Mouse (Mus musculus) mesoderm, embryonic 11.5 days (tissue): ENCODE measurements around the gene Gm28778.
A peak's percentile ranks its signal among the peaks of the same experiment; 100 is the strongest.
"Not testable (repeated sequence)": the region's sequence is repeated elsewhere in the genome, so short reads cannot be mapped to it uniquely, and the experiment has no call there.

Experiments
- DNase-seq: peaks from one replicate; pipeline ENCODE4 v3.0.0-alpha.2; 2012; ENCODE audit warnings: low read depth, low spot score

Gm28778 gene

GRCm38 (mm10) chr1:53296581-53297383 lies at the start of gene Gm28778, which contains the start of the genes Pms1 and Ormdl1:
Gene Gm28778 (plus strand): TSS chr1:53297111.
Gene Pms1 (minus strand): TSS chr1:53297018.
Gene Ormdl1 (plus strand): TSS chr1:53297095.
- DNase-seq = peak; percentile 97

GRCm38 (mm10) chr1:53264958-53265612 lies 31.8 kb upstream of the Gm28778 start:
- DNase-seq = not testable (repeated sequence)

GRCm38 (mm10) chr1:53269901-53270300 lies 27.0 kb upstream of the Gm28778 start:
- DNase-seq = no peak

- peak; percentile 10 for DNase-seq
Observed at GRCm38 (mm10) chr1:53272646-53273045, 24.3 kb upstream of the Gm28778 start.

GRCm38 (mm10) chr1:53291197-53291596 lies 5.7 kb upstream of the Gm28778 start:
- DNase-seq = no peak

- DNase-seq = no peak
Observed at GRCm38 (mm10) chr1:53300506-53300905, 3.6 kb downstream of the Gm28778 start.

GRCm38 (mm10) chr1:53312989-53313967 lies 16.4 kb downstream of the Gm28778 start, which contains the start of gene Osgepl1:
Gene Osgepl1 (plus strand): TSS chr1:53313624.
- peak; percentile 91 for DNase-seq

- no peak for DNase-seq
Observed at GRCm38 (mm10) chr1:53321662-53322344, 24.9 kb downstream of the Gm28778 start.

GRCm38 (mm10) chr1:53323254-53323653 lies 26.3 kb downstream of the Gm28778 start:
- DNase-seq = no peak

- no peak for DNase-seq
Observed at GRCm38 (mm10) chr1:53324277-53324676, 27.4 kb downstream of the Gm28778 start.

GRCm38 (mm10) chr1:53324827-53325494 lies 28.1 kb downstream of the Gm28778 start:
- no peak for DNase-seq

- not testable (repeated sequence) for DNase-seq
Observed at GRCm38 (mm10) chr1:53333527-53333926, 36.6 kb downstream of the Gm28778 start.

- no peak for DNase-seq
Observed at GRCm38 (mm10) chr1:53335465-53335864, 38.6 kb downstream of the Gm28778 start.

- DNase-seq = not testable (repeated sequence)
Observed at GRCm38 (mm10) chr1:53337403-53337802, 40.5 kb downstream of the Gm28778 start.

GRCm38 (mm10) chr1:53341071-53341470 lies 44.2 kb downstream of the Gm28778 start:
- DNase-seq = no peak

GRCm38 (mm10) chr1:53352327-53353261 lies 55.7 kb downstream of the Gm28778 start, which contains the start of the genes Asdurf, Gm28551 and Asnsd1:
Gene Asdurf (minus strand): TSS chr1:53352619.
Gene Gm28551 (minus strand): TSS chr1:53352667.
Gene Asnsd1 (minus strand): TSS chr1:53352752.
- DNase-seq = peak; percentile 96

GRCm38 (mm10) chr1:53358988-53359387 lies 62.1 kb downstream of the Gm28778 start:
- no peak for DNase-seq
